Mouse (Mus musculus) spleen, postnatal 4 days (tissue): ENCODE results near the gene Cacng1.

Experiments used
- DNase-seq, 2 experiments: peaks; one replicate each; pipeline ENCODE4 v3.0.0; 2022; ENCODE audit warnings: low spot score in 2 of 2

Gene Cacng1

DNA sequence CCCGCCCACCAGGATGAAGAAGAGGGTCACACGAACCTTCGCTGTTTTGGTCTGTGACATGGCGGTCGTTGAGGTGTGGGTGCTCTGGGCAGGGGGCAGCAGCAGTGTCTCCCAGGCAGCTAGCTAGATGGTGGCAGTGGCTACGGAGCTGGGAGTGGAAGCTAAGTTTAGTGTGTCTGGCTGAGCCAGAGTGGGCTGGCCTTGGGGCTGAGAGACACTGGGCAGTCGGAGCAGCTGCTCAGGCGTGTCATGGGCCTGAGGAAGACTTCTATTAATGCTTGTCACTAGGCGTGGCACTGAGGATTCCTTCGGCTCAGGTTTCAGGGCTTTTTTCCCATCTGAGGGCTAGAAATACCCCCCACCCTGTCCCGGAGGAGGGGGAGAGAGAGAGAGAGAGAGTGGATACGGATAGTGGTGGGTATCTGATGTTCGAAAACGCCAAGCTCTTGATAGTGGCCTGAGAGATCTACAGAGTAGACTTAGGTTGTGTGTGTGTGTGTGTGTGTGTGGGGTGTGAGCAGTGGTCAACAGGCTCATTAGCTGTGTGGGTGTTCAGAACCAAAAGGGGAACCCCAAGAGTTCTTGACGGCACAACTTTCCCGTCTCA lies at the start of gene Cacng1:
TSS of gene Cacng1 (minus strand) at position 191 of the 607 bp plus-strand sequence.
- no peak for DNase-seq

GRCm38 (mm10) chr11:107762688-107763460 lies 46.6 kb upstream of the Cacng1 start:
- no peak for DNase-seq

- no peak for DNase-seq
Observed at GRCm38 (mm10) chr11:107761790-107762500, 45.6 kb upstream of the Cacng1 start.

DNA sequence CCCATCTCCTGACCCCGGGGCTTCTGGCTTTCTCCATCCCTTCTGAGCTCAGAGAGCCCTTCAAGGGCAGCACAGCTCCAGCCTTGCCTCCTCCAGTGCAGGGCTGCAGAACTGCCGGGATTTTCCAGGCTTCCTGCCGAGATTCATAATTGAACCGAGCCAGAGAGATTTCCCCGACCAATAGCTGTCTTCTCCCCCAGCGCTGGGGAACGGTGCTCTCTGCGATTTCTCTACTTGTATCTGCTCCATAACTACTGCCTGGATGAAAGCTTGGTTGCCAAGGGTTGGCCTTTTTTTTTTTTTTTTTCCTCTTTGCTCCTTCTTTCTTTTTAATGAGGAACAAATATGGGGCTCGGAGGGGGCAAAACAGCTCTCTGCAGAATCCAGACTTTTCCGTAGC lies 43.7 kb upstream of the Cacng1 start:
- no peak for DNase-seq

DNA sequence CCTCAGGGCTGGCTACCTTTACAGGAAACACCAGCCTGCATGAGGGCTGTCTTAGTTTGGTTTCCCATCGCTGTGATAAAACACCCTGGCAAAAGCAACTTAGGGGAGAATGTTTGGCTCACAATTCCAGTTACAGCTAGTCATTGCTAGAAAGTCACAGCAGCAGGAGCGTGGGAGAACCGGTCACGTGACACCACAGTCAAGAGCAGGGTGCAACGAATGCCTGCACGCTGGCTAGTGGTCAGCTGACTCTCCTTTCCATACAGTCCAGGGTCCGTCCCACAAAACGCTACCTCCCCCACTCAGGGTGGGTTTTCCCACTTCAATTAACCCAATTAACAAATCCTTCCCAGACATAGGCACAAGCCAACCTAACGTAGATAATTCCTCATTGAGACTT lies 43.2 kb upstream of the Cacng1 start:
- no peak for DNase-seq

GRCm38 (mm10) chr11:107749114-107749513 lies 32.8 kb upstream of the Cacng1 start:
- DNase-seq: no peak

- DNase-seq: no peak
Observed at GRCm38 (mm10) chr11:107748243-107749035, 32.1 kb upstream of the Cacng1 start.

- no peak for DNase-seq
Observed at GRCm38 (mm10) chr11:107743100-107743499, 26.8 kb upstream of the Cacng1 start.

DNA sequence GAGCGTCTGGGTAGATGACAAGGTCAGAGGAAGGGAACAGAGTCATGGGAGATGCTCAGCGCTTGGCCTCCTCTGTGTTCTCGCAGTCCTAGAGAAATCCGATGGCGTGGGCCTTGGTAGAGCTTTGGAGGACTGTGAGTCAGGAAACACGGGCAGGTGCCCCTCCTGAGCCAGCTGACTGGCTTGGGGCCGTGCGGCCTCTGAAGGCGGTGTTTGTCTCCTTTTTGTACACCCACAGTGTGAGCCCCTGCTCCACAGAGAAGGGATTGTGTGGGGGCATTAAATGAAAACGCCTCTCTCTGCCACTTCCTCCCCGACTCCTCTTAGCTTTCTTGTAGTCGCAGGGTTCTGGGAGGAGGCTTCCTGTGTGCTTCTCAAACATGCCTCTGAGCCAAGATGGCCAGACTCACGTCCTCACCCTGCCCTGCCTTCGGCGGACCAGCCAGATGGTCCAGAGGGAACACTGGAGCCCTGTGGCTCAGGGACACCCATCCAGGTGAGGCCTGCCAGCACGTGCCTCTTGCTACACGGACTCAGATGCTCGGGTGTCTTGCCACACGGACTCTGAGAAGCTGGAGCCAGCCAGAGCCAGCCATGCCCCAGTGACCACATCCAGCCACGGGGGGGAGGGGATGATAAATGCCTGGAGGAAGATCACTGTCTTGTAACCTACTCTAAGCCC lies 22.2 kb upstream of the Cacng1 start:
- DNase-seq: no peak

DNA sequence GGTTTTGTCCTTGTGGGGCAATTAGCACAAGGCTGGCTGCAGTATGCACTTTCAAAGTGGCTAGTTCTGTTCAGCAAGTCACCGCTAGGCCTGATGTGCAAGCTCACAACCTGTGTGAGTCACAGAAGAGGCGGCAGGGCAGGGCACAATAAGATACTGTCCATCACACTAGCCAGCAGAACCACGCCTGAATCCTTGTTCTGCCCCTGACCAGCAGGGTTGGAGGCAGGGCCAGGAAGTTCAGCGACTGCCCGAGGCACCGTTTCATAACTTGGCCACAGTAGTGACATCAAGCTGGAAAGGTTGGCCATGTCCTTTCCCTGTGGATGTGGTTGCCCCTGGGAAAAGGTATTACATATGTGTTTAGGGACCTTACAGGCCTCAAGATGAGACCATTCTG lies 21.6 kb upstream of the Cacng1 start:
- DNase-seq: no peak

- DNase-seq: no peak
Observed at GRCm38 (mm10) chr11:107734133-107734532, 17.8 kb upstream of the Cacng1 start.

DNA sequence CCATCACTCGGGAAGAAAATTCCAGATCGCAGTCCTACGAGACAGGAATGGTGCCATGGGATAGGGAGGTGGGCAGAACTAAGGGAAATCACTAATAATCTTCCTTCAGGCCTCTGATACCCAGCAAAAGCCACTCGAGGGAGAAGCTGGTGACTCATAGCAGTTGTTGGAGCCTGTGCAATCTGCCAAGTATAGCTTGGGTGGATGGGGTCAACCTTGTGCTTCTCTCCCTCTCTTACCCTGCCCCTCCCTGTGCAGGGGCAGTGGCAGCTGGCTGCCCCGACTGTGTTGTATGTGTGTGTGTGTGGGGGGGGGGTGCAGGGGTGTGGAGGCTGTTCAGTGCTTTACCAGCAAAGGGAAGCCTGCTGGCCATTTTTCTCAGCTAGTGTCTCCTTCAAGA lies 15.2 kb upstream of the Cacng1 start:
- no peak for DNase-seq

GRCm38 (mm10) chr11:107730940-107731339 lies 14.6 kb upstream of the Cacng1 start:
- no peak for DNase-seq

GRCm38 (mm10) chr11:107729141-107729540 lies 12.8 kb upstream of the Cacng1 start:
- DNase-seq: no peak

GRCm38 (mm10) chr11:107728073-107728863 lies 11.9 kb upstream of the Cacng1 start:
- no peak for DNase-seq

DNA sequence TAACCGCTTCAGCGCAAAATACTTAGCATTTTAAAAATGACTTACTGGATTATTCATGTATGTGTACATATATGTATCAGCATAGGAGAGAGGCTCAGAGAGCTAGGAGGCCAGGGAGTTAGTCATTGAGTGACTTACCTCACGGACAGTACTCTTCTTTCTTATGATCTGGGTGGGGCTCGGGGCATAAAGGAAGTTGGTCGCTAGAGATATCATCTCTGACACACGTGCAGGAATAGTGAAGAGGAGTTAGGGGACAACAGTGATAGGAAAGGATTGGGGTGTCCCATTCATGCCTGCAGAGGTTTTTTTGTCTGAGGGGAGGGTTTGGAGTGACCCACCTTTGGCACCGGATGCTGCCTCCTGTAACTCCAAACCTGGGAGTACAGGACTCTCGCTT lies 8.3 kb upstream of the Cacng1 start:
- DNase-seq: no peak

GRCm38 (mm10) chr11:107721057-107721456 lies 4.7 kb upstream of the Cacng1 start:
- DNase-seq: no peak

DNA sequence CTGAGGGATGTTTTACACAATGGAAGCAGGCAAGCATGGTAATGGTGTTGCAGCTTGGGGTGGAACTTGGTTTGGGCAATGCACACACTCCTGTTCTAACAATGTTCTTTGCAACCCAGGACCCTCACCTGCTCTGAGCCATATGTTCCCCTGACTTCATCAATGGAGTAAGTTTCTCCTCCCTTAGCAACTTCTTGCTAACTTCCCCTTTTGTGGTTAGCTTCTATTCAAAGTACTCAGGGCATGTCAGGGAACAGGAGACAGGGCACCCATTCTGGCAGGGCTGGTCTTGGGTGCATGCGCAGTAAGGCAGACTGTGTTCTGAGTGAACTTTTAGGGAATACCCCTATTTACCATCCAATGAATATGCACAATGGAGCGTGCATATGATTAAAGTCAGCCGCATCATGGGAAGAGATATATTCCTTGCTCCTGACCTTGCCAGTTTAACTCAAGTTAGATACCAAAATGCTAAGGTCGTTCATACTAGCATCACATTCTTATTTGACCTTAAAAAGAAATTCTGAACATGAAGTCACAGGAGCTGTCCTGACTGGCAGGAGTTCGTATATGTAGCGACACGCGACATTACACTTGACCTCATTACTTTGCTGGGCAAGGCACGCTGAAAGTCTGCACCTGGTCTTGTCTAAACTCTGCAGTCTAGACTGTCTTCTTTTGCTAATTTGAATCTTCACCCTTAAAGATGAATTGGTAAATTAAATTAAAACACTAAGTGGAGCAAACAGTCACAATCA lies 4.1 kb upstream of the Cacng1 start:
- DNase-seq: no peak

GRCm38 (mm10) chr11:107714368-107714767 lies 2.0 kb downstream of the Cacng1 start:
- DNase-seq: no peak

GRCm38 (mm10) chr11:107710379-107710778 lies 5.9 kb downstream of the Cacng1 start:
- no peak for DNase-seq
